Mouse (Mus musculus) left cerebral cortex, adult 8-10 months (tissue): ENCODE measurements at regions not wholly inside any gene's neighbourhood (a gene's known extent, or its start where the extent isn't known, plus 50 kb on each side); places are given as distances from the start of the nearest gene placed in this dataset.

ENCODE experiments used
- DNase-seq, 2 experiments: peaks; one replicate each; pipeline ENCODE4 v3.0.0; 2022; ENCODE audit warnings: low spot score in 2 of 2

DNA sequence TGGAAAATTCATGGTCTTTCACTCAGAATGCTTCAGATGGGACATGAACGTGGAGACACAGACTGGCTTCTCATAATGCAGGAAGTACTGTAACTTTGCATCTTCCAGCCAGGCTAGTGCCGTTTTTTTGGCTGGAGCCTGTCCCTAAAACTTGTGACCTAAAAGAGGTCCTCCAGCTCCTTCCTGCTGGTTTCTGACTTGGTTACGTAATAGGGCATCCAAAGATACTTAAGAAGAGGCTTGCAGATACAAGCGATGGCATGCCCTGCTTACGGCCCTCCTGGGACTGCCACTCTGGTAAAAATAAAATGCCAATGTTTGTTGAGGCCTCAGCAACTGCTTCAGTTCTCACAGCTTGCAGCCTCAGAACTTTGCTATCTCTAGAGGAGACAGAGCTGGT is 177.3 kb upstream of the Arl4c start:
- no peak for DNase-seq

- no peak for DNase-seq
These were observed 179.2 kb upstream of the Sh3bp4 start for GRCm38 (mm10) chr1:88891041-88891440.

DNA sequence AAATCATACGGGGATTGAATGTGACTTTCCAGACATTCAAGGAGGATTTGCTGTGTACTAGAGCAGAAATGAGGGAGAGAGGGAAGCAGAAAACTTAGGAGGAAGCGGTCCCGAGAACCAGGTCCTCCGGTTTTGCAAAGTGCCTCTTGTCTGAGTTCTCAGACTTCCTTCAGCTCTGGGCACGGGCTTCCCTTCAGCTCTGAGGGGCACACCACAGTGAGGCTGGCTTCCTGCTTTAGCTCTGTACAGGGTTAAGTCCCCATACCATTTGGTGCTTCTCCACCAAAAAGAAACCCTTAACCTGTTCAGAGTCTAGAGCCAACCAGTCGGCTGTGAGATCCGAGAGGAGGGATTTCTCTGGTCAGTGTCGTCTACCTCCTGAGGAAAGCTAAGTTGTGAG is 167.8 kb upstream of the Sh3bp4 start:
- DNase-seq: no peak

DNA sequence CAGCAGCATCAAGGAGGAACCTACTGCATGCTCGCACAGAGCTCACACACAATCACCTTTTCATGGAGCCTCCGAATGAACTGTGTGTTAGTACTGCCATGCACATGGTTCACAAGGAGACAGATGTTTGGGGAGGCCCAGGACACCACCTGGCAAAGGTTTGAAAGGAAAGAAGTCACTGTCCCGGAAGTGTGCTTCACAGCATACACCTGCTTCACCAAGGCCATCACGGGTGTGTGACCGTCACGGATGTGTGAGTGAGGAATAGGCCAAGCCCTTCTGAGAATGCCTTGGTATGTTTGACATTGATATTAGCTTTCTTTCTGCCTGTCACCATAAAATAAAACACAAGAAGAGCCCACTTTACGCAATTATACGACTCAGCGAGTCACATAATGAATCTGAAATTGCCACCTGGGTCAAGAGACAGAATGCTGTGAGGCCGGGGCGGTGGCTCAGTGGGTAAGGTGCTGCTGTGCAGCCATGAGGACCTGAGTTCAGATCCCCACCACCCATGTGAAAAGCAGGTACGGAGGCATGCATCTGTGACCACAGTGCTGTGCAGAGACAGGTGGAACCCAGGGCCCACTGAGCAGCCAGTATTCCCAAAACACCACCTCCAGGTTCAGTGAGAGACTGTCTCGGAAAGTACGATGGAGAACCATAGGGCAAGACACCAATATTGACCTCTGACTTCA is 162.3 kb upstream of the Sh3bp4 start:
- DNase-seq: no peak

DNA sequence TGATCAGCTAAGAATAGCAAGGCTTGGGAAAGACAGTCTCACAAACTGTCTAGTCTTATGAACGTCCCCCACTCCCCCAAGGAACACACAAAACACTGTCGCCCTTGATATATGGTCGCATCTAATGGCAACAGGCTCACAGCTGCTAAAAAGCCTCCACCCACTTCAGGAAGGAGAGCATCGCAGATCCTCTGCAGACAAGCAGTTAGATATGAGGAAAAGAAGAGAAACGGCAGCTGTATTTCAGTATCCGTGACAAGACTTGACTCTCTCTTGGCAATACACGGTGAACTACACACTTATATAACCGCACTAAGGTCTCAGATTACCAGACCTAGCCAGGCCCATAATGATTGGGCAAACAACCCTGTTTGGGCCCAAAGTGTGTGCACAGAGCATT is 161.5 kb upstream of the Sh3bp4 start:
- DNase-seq: no peak

DNA sequence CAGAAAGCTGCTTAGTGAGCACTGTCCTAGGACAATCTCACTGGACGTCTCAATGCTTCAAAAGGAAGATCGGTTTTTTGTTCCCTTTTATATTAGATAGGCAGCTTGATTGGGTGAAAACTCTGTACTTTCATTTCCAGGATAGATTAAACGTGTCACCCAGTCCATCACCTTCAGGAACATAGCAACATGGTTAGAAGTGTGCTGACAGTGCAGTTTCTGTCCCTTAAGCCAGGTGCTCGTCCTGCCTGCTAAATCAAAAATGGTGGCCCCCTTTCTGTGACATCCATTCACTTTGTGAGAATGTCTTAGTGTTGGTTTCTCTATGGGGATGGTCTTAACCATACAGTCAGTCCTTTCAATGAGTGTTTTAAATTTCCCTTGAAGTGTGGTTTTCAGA is 160.9 kb upstream of the Sh3bp4 start:
- no peak for DNase-seq

- DNase-seq: no peak
These were observed 160.2 kb upstream of the Sh3bp4 start for GRCm38 (mm10) chr1:88909864-88910573.

DNA sequence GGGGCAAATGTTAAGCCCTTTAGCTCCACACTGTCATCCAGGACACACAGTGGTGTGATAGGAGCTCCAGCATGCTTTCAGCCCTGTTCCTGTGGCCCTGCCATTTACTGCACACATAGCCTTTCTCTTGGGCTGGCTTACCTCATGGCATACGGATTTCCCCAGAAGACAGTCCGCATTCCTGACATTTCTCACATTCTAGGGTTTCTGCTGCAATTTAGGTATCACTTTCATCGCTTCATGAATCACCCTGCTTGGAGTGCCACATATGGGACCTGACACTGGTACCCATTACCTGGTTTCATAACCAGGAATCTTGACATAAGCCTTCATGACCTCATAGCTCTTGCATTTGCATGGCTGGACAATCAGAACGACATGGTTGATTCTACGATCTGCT is 158.5 kb upstream of the Sh3bp4 start:
- no peak for DNase-seq

DNA sequence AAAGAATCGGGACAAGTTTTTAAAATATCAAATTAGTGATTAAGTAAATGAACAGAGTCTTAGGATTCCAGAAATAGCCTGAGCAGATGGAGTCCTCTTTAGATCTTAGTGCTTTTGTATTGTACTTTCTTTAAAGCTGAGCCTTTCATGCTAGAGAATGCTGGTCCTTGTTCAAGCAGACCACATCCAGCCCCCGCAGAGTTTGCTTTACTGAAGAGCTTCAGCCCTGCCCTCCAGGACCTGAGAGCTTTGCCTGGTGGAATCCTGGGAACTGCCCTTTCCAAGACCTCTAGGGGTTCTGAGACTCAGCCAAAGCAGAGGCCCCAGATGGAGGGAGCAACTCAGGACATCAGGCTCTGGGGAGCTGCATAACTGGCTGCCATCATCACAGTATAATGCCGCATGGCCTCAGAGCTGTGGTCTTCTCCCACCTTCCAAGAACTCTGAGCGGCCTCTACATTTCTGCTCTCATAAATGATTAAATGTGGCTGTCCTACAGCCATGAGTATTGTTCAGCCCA is 153.6 kb upstream of the Sh3bp4 start:
- no peak for DNase-seq

GRCm38 (mm10) chr1:88921401-88921800 is 148.8 kb upstream of the Sh3bp4 start:
- DNase-seq: no peak

- DNase-seq: no peak
These were observed 146.2 kb upstream of the Sh3bp4 start for GRCm38 (mm10) chr1:88923791-88924581.

- DNase-seq: peak in 1 of 2 experiments; percentile 30
These were observed 135.0 kb upstream of the Sh3bp4 start for GRCm38 (mm10) chr1:88935191-88935590.

DNA sequence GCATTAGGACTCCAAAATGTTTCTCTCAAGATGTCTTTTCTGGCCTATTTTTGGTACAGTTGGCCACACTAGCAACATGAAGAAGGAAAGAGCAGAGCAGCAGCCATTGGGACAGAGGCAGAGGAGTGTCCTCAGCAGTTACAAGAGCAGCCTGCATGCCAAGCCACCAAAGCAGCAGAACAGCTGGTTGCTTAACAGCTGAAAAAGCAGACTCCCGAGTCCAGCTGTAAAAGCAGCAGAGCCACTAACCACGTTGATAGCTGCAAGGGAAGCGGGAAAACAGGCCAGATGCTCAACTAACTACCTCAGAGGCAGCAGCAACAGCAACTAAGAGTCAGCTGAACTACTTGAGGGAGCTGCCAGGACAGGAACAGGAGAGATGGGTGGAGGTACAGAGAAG is 134.4 kb upstream of the Sh3bp4 start:
- no peak for DNase-seq

DNA sequence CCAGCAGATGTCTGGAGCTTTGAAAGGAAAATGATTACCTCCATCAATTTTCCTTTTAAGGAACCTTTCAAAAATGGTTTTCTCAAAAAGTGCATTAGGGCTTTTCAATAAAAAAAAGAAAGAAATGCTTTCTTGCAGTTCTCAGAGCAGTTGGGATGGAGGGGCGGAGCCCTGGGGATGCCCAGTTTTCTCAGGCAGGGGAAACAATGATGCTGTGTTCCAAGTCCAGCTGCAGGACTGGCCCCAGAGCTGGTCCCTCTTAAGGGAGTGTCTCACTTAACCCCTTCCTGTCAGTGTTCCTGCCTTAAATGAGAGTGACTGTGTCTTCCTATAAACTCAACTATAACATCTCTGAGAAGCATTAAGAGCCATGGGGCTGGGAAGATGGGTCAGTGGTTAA is 132.9 kb upstream of the Sh3bp4 start:
- DNase-seq: no peak

DNA sequence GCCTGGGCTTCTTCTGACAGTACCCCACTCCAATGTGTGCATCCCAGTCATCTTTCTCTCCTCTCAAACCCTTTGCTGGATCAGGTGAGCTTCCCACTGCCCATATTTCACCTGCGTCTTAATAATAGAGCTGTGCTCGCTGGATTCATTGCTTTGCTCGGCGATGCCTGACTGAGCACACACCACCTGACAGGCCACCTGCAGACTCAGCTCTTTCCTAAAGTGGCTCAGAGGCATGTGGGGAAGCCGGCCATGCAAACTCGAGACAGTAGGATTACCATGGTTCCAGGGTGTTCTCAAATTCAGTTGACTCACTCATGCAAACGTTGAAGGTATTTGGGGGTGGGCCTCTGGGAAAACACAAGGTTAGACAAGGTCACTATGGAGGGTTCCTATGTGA is 131.8 kb upstream of the Sh3bp4 start:
- DNase-seq: no peak

DNA sequence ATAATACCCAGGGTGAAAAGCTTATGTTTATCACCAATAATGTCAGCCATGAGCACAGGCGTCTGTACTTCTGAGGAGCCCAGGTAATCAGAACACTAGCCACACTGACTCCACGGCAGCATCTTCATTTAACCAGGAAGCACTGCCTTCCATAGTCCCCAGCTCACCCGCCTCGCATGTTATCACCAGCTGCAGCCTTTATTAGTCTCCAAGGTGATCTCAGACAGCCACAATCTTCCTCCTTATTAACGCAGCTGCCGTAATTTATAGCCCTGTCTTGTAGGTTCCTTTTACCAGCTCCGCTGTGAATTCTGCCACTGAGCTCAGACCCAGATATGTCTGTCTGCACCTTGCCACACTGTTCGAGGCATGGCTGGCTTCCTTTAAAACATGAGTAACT is 127.2 kb upstream of the Sh3bp4 start:
- no peak for DNase-seq

- no peak for DNase-seq
These were observed 124.3 kb upstream of the Sh3bp4 start for GRCm38 (mm10) chr1:88945868-88946267.

DNA sequence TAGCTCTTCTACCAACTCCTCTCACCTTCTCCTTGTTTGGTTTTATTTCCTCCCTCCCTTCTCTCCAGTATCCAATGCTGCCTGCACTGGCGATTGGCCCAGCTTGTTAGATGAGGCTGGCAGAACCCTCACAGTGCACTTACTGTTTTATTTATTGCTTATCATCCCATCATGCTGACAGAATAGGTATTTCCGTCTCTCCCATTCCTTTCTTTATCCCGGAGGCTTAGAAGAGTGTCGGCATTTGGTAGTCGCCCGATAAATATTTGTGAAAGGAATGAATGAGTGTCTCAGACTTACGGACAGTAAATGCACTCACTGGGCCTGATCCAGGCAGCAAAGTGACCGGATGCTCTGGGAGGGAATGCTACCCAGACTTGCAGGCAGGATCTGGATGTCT is 123.8 kb upstream of the Sh3bp4 start:
- DNase-seq: no peak

DNA sequence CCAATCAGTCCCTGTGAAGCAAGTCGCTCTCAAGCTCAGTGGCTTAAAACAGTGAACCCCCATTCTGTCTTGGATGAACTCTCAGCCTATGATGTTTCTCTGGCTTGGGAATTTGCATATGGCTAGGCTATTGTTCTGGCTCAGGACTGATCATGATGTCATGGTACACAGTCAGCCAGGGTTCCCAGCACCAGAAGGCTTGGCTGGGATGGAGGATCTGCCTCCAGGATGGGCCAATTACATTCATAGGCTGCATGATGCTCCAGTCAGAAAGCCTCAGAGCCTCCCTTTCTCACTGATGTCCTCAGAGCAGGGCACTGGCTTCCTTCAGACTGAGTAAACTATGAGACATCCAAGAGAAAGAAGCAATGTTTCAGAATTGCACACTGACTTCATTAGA is 120.3 kb upstream of the Sh3bp4 start:
- DNase-seq: no peak

- no peak for DNase-seq
These were observed 116.7 kb upstream of the Sh3bp4 start for GRCm38 (mm10) chr1:88953516-88953915.

DNA sequence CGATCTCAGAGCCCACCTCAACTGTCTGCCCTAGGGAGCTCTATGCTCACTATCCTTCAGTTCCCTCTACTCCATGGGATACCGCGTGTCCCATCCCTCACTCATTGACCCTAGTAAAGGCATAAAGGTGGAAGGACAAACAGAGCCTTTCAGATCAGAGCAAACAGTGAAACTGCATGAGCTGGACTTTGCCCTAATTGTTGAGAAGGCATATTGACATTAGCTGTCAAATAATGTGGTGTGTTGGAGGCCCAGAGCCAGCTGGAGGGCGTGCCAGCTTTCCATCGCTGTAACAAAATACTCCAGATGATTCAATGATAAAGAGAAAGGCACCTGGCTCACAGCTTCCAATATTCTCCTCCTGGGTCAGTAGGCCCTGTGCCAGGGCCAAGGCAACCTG is 115.4 kb upstream of the Sh3bp4 start:
- DNase-seq: no peak

DNA sequence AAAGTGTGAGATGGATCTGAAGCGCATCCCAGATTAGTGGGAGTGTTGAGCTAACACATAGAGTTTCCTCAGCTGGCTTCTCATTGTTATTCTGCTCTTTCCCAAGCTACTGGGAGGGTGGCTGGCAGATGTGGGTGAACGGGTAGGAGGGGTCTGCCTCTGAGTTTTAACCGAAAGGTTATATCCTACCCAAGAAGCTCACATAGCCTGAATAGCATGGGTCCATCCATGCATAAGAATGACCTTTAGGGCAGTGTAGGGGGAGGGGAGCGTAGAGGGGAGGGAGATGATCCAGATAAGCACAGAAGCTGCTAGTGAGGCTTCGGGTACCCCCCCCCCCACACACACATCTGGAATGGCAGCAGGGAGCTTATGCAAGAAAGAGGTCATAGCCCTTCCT is 113.2 kb upstream of the Sh3bp4 start:
- no peak for DNase-seq
